Mouse (Mus musculus) embryonic fibroblast, embryonic 13.5 days (primary cell): ENCODE measurements around the gene Fignl2. TPM values are rescaled to one million over a fixed set of nuclear protein-coding genes. Genes with fewer than 3 reads are reported as not detected.

Source experiments
- H3K27ac ChIP-seq: 2 replicates; pipeline ENCODE4 v1.5.1; 2012; ENCODE audit warnings: low read length, control low read depth, inconsistent platforms; ENCODE audit not compliant: insufficient read depth
- H3K4me1 ChIP-seq: 2 replicates; pipeline ENCODE4 v1.6.1; 2011; ENCODE audit warnings: low read length; ENCODE audit not compliant: control insufficient read depth, insufficient read depth
- H3K4me3 ChIP-seq: 2 replicates; pipeline ENCODE4 v1.5.1; 2011; ENCODE audit warnings: mild to moderate bottlenecking, control low read depth, low read length; ENCODE audit not compliant: insufficient read depth
- CTCF ChIP-seq: IDR thresholded peaks from 2 replicates; pipeline ENCODE4 v1.5.1; 2011; ENCODE audit warnings: mild to moderate bottlenecking, control low read depth, low read length, moderate library complexity, borderline replicate concordance; ENCODE audit not compliant: insufficient read depth
- POLR2A ChIP-seq: IDR thresholded peaks from 2 replicates; pipeline ENCODE4 v1.6.1; 2011; ENCODE audit warnings: low read depth, mild to moderate bottlenecking, control low read depth, low read length, moderate library complexity
- polyA plus RNA-seq: library from polyadenylated mRNA; stranded (reverse); fragments of >200 nt; gene quantifications from 2 replicates; pipeline ENCODE4 v1.2.4, GENCODE M21; 2011; ENCODE audit warnings: low read depth; ENCODE audit not compliant: missing spikeins, insufficient read length

Fignl2 gene
- polyA plus RNA-seq, 1 experiment = 1.3 TPM

GRCm38 (mm10) chr15:101041966-101042365 lies 36.4 kb downstream of the Fignl2 start:
- TF ChIP-seq CTCF = no peak
- TF ChIP-seq POLR2A = no peak
- Histone ChIP-seq H3K4me1 (no peaks in the 10 kb centered on the region), H3K27ac (no peak overlapping the region), H3K4me3 (no peak overlapping the region)

GRCm38 (mm10) chr15:101039651-101040050 lies 38.7 kb downstream of the Fignl2 start:
- TF ChIP-seq CTCF (peak; percentile 44; the same call in 1 of the 2 replicates), POLR2A (no peak)
- Histone ChIP-seq H3K27ac (no peak overlapping the region), H3K4me1 (no peaks in the 10 kb centered on the region), H3K4me3 (no peak overlapping the region)

GRCm38 (mm10) chr15:101028960-101029359 lies 49.4 kb downstream of the Fignl2 start:
- no peak for TF ChIP-seq POLR2A
- no peak for TF ChIP-seq CTCF
- Histone ChIP-seq H3K27ac (no peak overlapping the region), H3K4me1 (no peaks in the 10 kb centered on the region), H3K4me3 (no peak overlapping the region)

- TF ChIP-seq CTCF (no peak), POLR2A (no peak)
- Histone ChIP-seq H3K4me3 (no peak overlapping the region), H3K27ac (no peak overlapping the region), H3K4me1 (no peaks in the 10 kb centered on the region)
Observed at GRCm38 (mm10) chr15:101011352-101011751, 67.0 kb downstream of the Fignl2 start.

GRCm38 (mm10) chr15:101008386-101009010 lies 69.9 kb downstream of the Fignl2 start:
- Histone ChIP-seq H3K4me3 (no peak overlapping the region), H3K27ac (no peak overlapping the region), H3K4me1 (no peaks in the 10 kb centered on the region)
- TF ChIP-seq POLR2A = no peak
- TF ChIP-seq CTCF = no peak

- H3K4me3 ChIP-seq = no peak overlapping the region
- TF ChIP-seq CTCF (no peak), POLR2A (no peak)
- no peaks in the 10 kb centered on the region for H3K4me1 ChIP-seq
- H3K27ac ChIP-seq = no peak overlapping the region
Observed at GRCm38 (mm10) chr15:101007236-101007635, 71.1 kb downstream of the Fignl2 start.

GRCm38 (mm10) chr15:101006251-101007040 lies 71.9 kb downstream of the Fignl2 start:
- H3K27ac ChIP-seq = no peak overlapping the region
- no peaks in the 10 kb centered on the region for H3K4me1 ChIP-seq
- H3K4me3 ChIP-seq = peak overlapping the region; percentile 58
- TF ChIP-seq POLR2A (peak; percentile 47; the same call in 1 of the 2 replicates), CTCF (no peak)

GRCm38 (mm10) chr15:101005717-101006116 lies 72.7 kb downstream of the Fignl2 start:
- Histone ChIP-seq H3K4me3 (no peak overlapping the region), H3K4me1 (no peaks in the 10 kb centered on the region), H3K27ac (no peak overlapping the region)
- TF ChIP-seq CTCF = no peak
- TF ChIP-seq POLR2A = no peak

GRCm38 (mm10) chr15:101004538-101004937 lies 73.8 kb downstream of the Fignl2 start:
- Histone ChIP-seq H3K4me3 (no peak overlapping the region), H3K4me1 (no peaks in the 10 kb centered on the region), H3K27ac (no peak overlapping the region)
- no peak for TF ChIP-seq POLR2A
- no peak for TF ChIP-seq CTCF

- no peaks in the 10 kb centered on the region for H3K4me1 ChIP-seq
- TF ChIP-seq CTCF (no peak), POLR2A (no peak)
- H3K27ac ChIP-seq = no peak overlapping the region
- no peak overlapping the region for H3K4me3 ChIP-seq
Observed at GRCm38 (mm10) chr15:101002466-101002865, 75.9 kb downstream of the Fignl2 start.

- Histone ChIP-seq H3K27ac (no peak overlapping the region), H3K4me1 (no peaks in the 10 kb centered on the region), H3K4me3 (no peak overlapping the region)
- TF ChIP-seq CTCF (no peak), POLR2A (no peak)
Observed at GRCm38 (mm10) chr15:101001685-101002084, 76.7 kb downstream of the Fignl2 start.

Other genes with a start within 250 kb of the Fignl2 start
- gene Scn8a, start 208.7 kb downstream of the Fignl2 start, polyA plus RNA-seq = 0.09 TPM in 1 of 2 replicates, not detected in the other
- gene Gm47841, start 31.2 kb downstream of the Fignl2 start, polyA plus RNA-seq = not detected in 2 replicates
- not detected in 2 replicates for gene Ankrd33, start 37.2 kb upstream of the Fignl2 start, polyA plus RNA-seq
- 11.7 and 13.0 TPM in 2 replicates for gene Acvrl1, start 50.0 kb upstream of the Fignl2 start, polyA plus RNA-seq
- gene Acvr1b, start 95.5 kb upstream of the Fignl2 start, polyA plus RNA-seq = 8.8 and 9.7 TPM in 2 replicates
- gene Grasp, start 145.6 kb upstream of the Fignl2 start, polyA plus RNA-seq = 9.0 and 9.3 TPM in 2 replicates
- 60.9 and 68.2 TPM in 2 replicates for gene Nr4a1, start 175.7 kb upstream of the Fignl2 start, polyA plus RNA-seq
- 20.4 and 21.3 TPM in 2 replicates for gene Atg101, start 205.7 kb upstream of the Fignl2 start, polyA plus RNA-seq
- gene 6030408B16Rik, start 214.6 kb upstream of the Fignl2 start, polyA plus RNA-seq = not detected in 2 replicates